7 mouse cellular contexts compared by ENCODE assay signal in genomic region chr4:119917502-119917901, GRCm38 (mm10).
DNase-seq lines count a peak whose midpoint lies in the region; ATAC-seq and TF ChIP-seq lines count a peak whose summit lies in the region.

No protein-coding gene starts in this region.

- no peak overlapping the region for H3K9ac ChIP-seq in kidney, embryonic 14.5 days (ENCODE audit: low read depth, low read length)

- H3K36me3 ChIP-seq in kidney, embryonic 14.5 days (ENCODE audit: control insufficient read depth, insufficient read depth, low read length): no peaks in the 10 kb centered on the region
- no peaks in the 10 kb centered on the region for H3K36me3 ChIP-seq in E14TG2a.4 (ENCODE audit: insufficient read depth, low read length)

- no peaks in the 10 kb centered on the region for H3K27me3 ChIP-seq in kidney, embryonic 14.5 days (ENCODE audit: control insufficient read depth, insufficient read depth, low read length)
- H3K27me3 ChIP-seq in E14TG2a.4 (ENCODE audit: insufficient read depth, low read length): 0 out of 2 replicates have a peak, but pooled peaks cover 2% of the 10 kb centered on the region

- H3K4me3 ChIP-seq in kidney, embryonic 14.5 days (ENCODE audit: low read length): no peak overlapping the region
- no peak overlapping the region for H3K4me3 ChIP-seq in E14TG2a.4 (replicated peaks; ENCODE audit: low read length)

- no peak overlapping the region for H3K27ac ChIP-seq in kidney, embryonic 14.5 days (ENCODE audit: low read depth, low read length)

- TF ChIP-seq CTCF in E14TG2a.4 (conservative IDR thresholded peaks at IDR 0.05; ENCODE audit: low read length): peak; percentile 81

- H3K4me1 ChIP-seq in kidney, embryonic 14.5 days (ENCODE audit: control insufficient read depth, insufficient read depth, low read length): no peaks in the 10 kb centered on the region
- no peaks in the 10 kb centered on the region for H3K4me1 ChIP-seq in E14TG2a.4 (replicated peaks; ENCODE audit: low read depth, low read length)

- 76% methylated on average over 7 of the region's 7 CpGs for WGBS in kidney, embryonic 14.5 days

- no peak overlapping the region for H3K4me2 ChIP-seq in kidney, embryonic 14.5 days (replicated peaks; ENCODE audit: low read depth, low read length)

- H3K9me3 ChIP-seq in kidney, embryonic 14.5 days (ENCODE audit: control insufficient read depth, low read length): no peaks in the 10 kb centered on the region
- no peaks in the 10 kb centered on the region for H3K9me3 ChIP-seq in E14TG2a.4 (ENCODE audit: low read length)

- no peak for ATAC-seq in kidney, embryonic 14.5 days (ENCODE audit: low FRiP score, low TSS enrichment)

- DNase-seq in kidney, adult 18-20 months: peak; percentile 28
- peak; percentile 67 for DNase-seq in A20 (ENCODE audit: low read depth, low spot score)
- DNase-seq in kidney, postnatal 36 days: peak; percentile 19 to 64
- DNase-seq in ovary, postnatal 36 days (ENCODE audit: low spot score): no peak
- DNase-seq in ovary, postnatal 10 days (ENCODE audit: low spot score): no peak

Comparison
In these comparisons a context has a peak if more than half of its experiments do, and no peak if none do; other contexts are left out.
1. DNase-seq: peak in kidney, adult 18-20 months (single experiment), A20 (single experiment) and kidney, postnatal 36 days (2 of 2); none in ovary, postnatal 36 days (single experiment) and ovary, postnatal 10 days (single experiment).